Mouse (Mus musculus) layer of hippocampus, postnatal 14 days (tissue): ENCODE results near the gene A130010J15Rik. TPM values are rescaled to one million over a fixed set of nuclear protein-coding genes. Genes with fewer than 3 reads are reported as not detected.

ENCODE experiments used
- DNase-seq, 2 experiments: peaks; one replicate each; pipeline ENCODE4 v3.0.0; 2021 to 2022; ENCODE audit warnings: low spot score in 2 of 2, mixed read lengths in 1 of 2
- total RNA-seq, 2 experiments: library from RNA; stranded (reverse); gene quantifications; 2 replicates each; pipeline ENCODE4 v1.2.3; 2021

Gene A130010J15Rik
- total RNA-seq, 2 experiments from 2014 or later, result 5.1 to 6.7 TPM

GRCm38 (mm10) chr1:193198312-193198711 is 30.5 kb downstream of the A130010J15Rik start:
- DNase-seq, result no peak

- DNase-seq, result no peak
Measured at GRCm38 (mm10) chr1:193200640-193201382, 33.0 kb downstream of the A130010J15Rik start.

- no peak for DNase-seq
Measured at GRCm38 (mm10) chr1:193201383-193201778, 33.5 kb downstream of the A130010J15Rik start, which contains the start of gene Traf3ip3. Traf3ip3 (minus strand) TSS chr1:193201703.

- no peak for DNase-seq
Measured at GRCm38 (mm10) chr1:193203821-193204220, 36.0 kb downstream of the A130010J15Rik start.

GRCm38 (mm10) chr1:193205431-193205830 is 37.6 kb downstream of the A130010J15Rik start:
- no peak for DNase-seq

- no peak for DNase-seq
Measured at GRCm38 (mm10) chr1:193207503-193207902, 39.7 kb downstream of the A130010J15Rik start, which contains the start of gene Lamb3. Lamb3 (plus strand) TSS chr1:193207699.

- DNase-seq, result peak; percentile 52 to 60
Measured at GRCm38 (mm10) chr1:193208178-193208577, 40.3 kb downstream of the A130010J15Rik start.

GRCm38 (mm10) chr1:193211371-193211770 is 43.5 kb downstream of the A130010J15Rik start:
- DNase-seq, result no peak

- no peak for DNase-seq
Measured at GRCm38 (mm10) chr1:193214053-193214452, 46.2 kb downstream of the A130010J15Rik start.

GRCm38 (mm10) chr1:193216000-193216399 is 48.2 kb downstream of the A130010J15Rik start:
- DNase-seq, result no peak

- DNase-seq, result no peak
Measured at GRCm38 (mm10) chr1:193220408-193220807, 52.6 kb downstream of the A130010J15Rik start.

- no peak for DNase-seq
Measured at GRCm38 (mm10) chr1:193225531-193225930, 57.7 kb downstream of the A130010J15Rik start.

GRCm38 (mm10) chr1:193226114-193226513 is 58.3 kb downstream of the A130010J15Rik start:
- DNase-seq, result no peak

GRCm38 (mm10) chr1:193226724-193227522 is 59.1 kb downstream of the A130010J15Rik start:
- DNase-seq, result no peak

Other genes with a start within 250 kb of the A130010J15Rik start
- 10 to 100 TPM; 20.5 to 22.4 TPM for gene Syt14, start 132.3 kb upstream of the A130010J15Rik start, total RNA-seq
- gene Diexf, start 37.8 kb upstream of the A130010J15Rik start, total RNA-seq, result 10 to 100 TPM; 17.4 to 24.1 TPM
- under 1 TPM; 0.45 to 0.65 TPM for gene Irf6, start 14.9 kb upstream of the A130010J15Rik start, total RNA-seq
- 1 to 10 TPM; 2.1 to 3.6 TPM for gene Traf3ip3, start 33.7 kb downstream of the A130010J15Rik start, total RNA-seq
- gene Lamb3, start 39.7 kb downstream of the A130010J15Rik start, total RNA-seq, result 1 to 10 TPM in 1 of 2 experiments, under 1 TPM in 1; 0.94 to 1.6 TPM
- 10 to 100 TPM; 43.1 to 45.9 TPM for gene Hsd11b1, start 96.0 kb downstream of the A130010J15Rik start, total RNA-seq
- gene G0s2, start 105.2 kb downstream of the A130010J15Rik start, total RNA-seq, result 10 to 100 TPM in 1 of 2 experiments, 1 to 10 TPM in 1; 9.3 to 12.1 TPM
- gene Camk1g, start 202.3 kb downstream of the A130010J15Rik start, total RNA-seq, result 10 to 100 TPM; 30.7 to 37.8 TPM